Mouse (Mus musculus) MN1 (cell line): Measurements from ENCODE around the gene Camsap2.

Experiments used
- DNase-seq: peaks from one replicate; pipeline ENCODE4 v3.0.0-alpha.2; 2016; ENCODE audit warnings: low spot score

The Camsap2 gene

GRCm38 (mm10) chr1:136345454-136346372 is at the start of gene Camsap2:
Camsap2 (minus strand) TSS chr1:136346104.
- peak; percentile 95 for DNase-seq

- DNase-seq: no peak
These were observed 49.2 kb upstream of the Camsap2 start for GRCm38 (mm10) chr1:136395073-136395472.

GRCm38 (mm10) chr1:136394506-136394905 is 48.6 kb upstream of the Camsap2 start:
- DNase-seq: peak; percentile 64

GRCm38 (mm10) chr1:136386914-136387313 is 41.0 kb upstream of the Camsap2 start:
- no peak for DNase-seq

- DNase-seq: no peak
These were observed 35.7 kb upstream of the Camsap2 start for GRCm38 (mm10) chr1:136381583-136381982.

- peak; percentile 20 for DNase-seq
These were observed 35.3 kb upstream of the Camsap2 start for GRCm38 (mm10) chr1:136381169-136381568.

GRCm38 (mm10) chr1:136380606-136381005 is 34.7 kb upstream of the Camsap2 start:
- no peak for DNase-seq

- DNase-seq: no peak
These were observed 34.3 kb upstream of the Camsap2 start for GRCm38 (mm10) chr1:136380161-136380560.

- no peak for DNase-seq
These were observed 33.4 kb upstream of the Camsap2 start for GRCm38 (mm10) chr1:136379261-136379660.

GRCm38 (mm10) chr1:136365986-136366385 is 20.1 kb upstream of the Camsap2 start:
- DNase-seq: no peak

- DNase-seq: no peak
These were observed 18.8 kb upstream of the Camsap2 start for GRCm38 (mm10) chr1:136364711-136365110.

GRCm38 (mm10) chr1:136363035-136363434 is 17.1 kb upstream of the Camsap2 start:
- no peak for DNase-seq

GRCm38 (mm10) chr1:136362567-136362966 is 16.7 kb upstream of the Camsap2 start:
- no peak for DNase-seq

- DNase-seq: no peak
These were observed 15.5 kb upstream of the Camsap2 start for GRCm38 (mm10) chr1:136361373-136361772.

- no peak for DNase-seq
These were observed 15.0 kb upstream of the Camsap2 start for GRCm38 (mm10) chr1:136360909-136361308.

GRCm38 (mm10) chr1:136358841-136359360 is 13.0 kb upstream of the Camsap2 start:
- no peak for DNase-seq

GRCm38 (mm10) chr1:136355651-136356050 is 9.7 kb upstream of the Camsap2 start:
- no peak for DNase-seq

- DNase-seq: no peak
These were observed 4.8 kb upstream of the Camsap2 start for GRCm38 (mm10) chr1:136350699-136351200.

GRCm38 (mm10) chr1:136348137-136348536 is 2.2 kb upstream of the Camsap2 start:
- DNase-seq: no peak

GRCm38 (mm10) chr1:136347140-136347539 is 1.2 kb upstream of the Camsap2 start:
- no peak for DNase-seq

GRCm38 (mm10) chr1:136346373-136347035 is 600 bp upstream of the Camsap2 start:
- no peak for DNase-seq

- peak; percentile 28 for DNase-seq
These were observed 993 bp downstream of the Camsap2 start for GRCm38 (mm10) chr1:136344768-136345453.
